ENCODE assay signal across 12 mouse cellular contexts in genomic region chr6:146343671-146344384, GRCm38 (mm10).
DNase-seq lines count a peak whose midpoint lies in the region; ATAC-seq and TF ChIP-seq lines count a peak whose summit lies in the region.
"Had no signal": no experiment of that assay in that cellular context is flagged by ENCODE, and none has a peak within 500 bp of the region (broad histone marks: within the 10 kb centered on the region; RNA-seq: fewer than 3 reads in every experiment).

No protein-coding gene starts in this region.

- no peaks in the 10 kb centered on the region for H3K9me3 ChIP-seq in midbrain, embryonic 11.5 days (ENCODE audit: control insufficient read depth, low read length)
- H3K9me3 ChIP-seq in midbrain, embryonic 13.5 days = no peaks in the 10 kb centered on the region
- H3K9me3 ChIP-seq in embryonic facial prominence, embryonic 15.5 days (replicated peaks) = no peaks in the 10 kb centered on the region
- H3K9me3 ChIP-seq: midbrain, embryonic 12.5 days had no signal

- TF ChIP-seq CTCF in gastrocnemius, adult 2 months (IDR thresholded peaks at IDR 0.05) = no peak

- no peak for ATAC-seq in midbrain, embryonic 11.5 days (ENCODE audit: low FRiP score)
- no peak for ATAC-seq in midbrain, embryonic 13.5 days
- no peak for ATAC-seq in embryonic facial prominence, embryonic 15.5 days (ENCODE audit: insufficient number of reproducible peaks, low FRiP score, low TSS enrichment, low read depth)

- H3K36me3 ChIP-seq in midbrain, embryonic 11.5 days (ENCODE audit: control insufficient read depth, insufficient read depth, low read length) = no peaks in the 10 kb centered on the region
- no peaks in the 10 kb centered on the region for H3K36me3 ChIP-seq in midbrain, embryonic 13.5 days
- H3K36me3 ChIP-seq in embryonic facial prominence, embryonic 15.5 days = no peaks in the 10 kb centered on the region
- H3K36me3 ChIP-seq: midbrain, embryonic 12.5 days had no signal

- WGBS in midbrain, embryonic 11.5 days = 36% methylated on average over 10 of the region's 10 CpGs
- WGBS in midbrain, embryonic 13.5 days = 38% methylated on average over 10 of the region's 10 CpGs
- WGBS in embryonic facial prominence, embryonic 15.5 days = 49% methylated on average over 10 of the region's 10 CpGs

- peak overlapping the region; percentile 44 for H3K27ac ChIP-seq in gastrocnemius, adult 2 months
- no peak overlapping the region for H3K27ac ChIP-seq in midbrain, embryonic 11.5 days (ENCODE audit: low read depth, low read length)
- H3K27ac ChIP-seq in midbrain, embryonic 13.5 days = no peak overlapping the region
- H3K27ac ChIP-seq in embryonic facial prominence, embryonic 15.5 days (replicated peaks) = peak overlapping the region; percentile 36; the same call in 1 of the 2 replicates
- H3K27ac ChIP-seq: kidney, postnatal 0 days; midbrain, embryonic 12.5 days had no signal

- no peak overlapping the region for H3K4me3 ChIP-seq in gastrocnemius, adult 2 months
- no peak overlapping the region for H3K4me3 ChIP-seq in midbrain, embryonic 11.5 days (ENCODE audit: low read depth, low read length)
- no peak overlapping the region for H3K4me3 ChIP-seq in midbrain, embryonic 13.5 days (replicated peaks)
- H3K4me3 ChIP-seq in embryonic facial prominence, embryonic 15.5 days (replicated peaks) = no peak overlapping the region
- H3K4me3 ChIP-seq: midbrain, embryonic 12.5 days had no signal

- intact Hi-C loops in gastrocnemius, adult 2 months (cut with DNase I) = loop anchor here (5.0 kb wide), 2 partner anchors 57 to 512 kb away; no protein-coding TSS in a partner anchor

- H3K4me2 ChIP-seq in midbrain, embryonic 11.5 days = no peak overlapping the region
- H3K4me2 ChIP-seq in midbrain, embryonic 13.5 days (replicated peaks) = no peak overlapping the region
- H3K4me2 ChIP-seq in embryonic facial prominence, embryonic 15.5 days (replicated peaks) = no peak overlapping the region
- H3K4me2 ChIP-seq: heart, embryonic 11.5 days; midbrain, embryonic 12.5 days had no signal

- peaks cover 3% of the 10 kb centered on the region; the same call in 1 of the 2 replicates for H3K4me1 ChIP-seq in midbrain, embryonic 11.5 days (ENCODE audit: control insufficient read depth, insufficient read depth, low read length)
- peaks cover 16% of the 10 kb centered on the region for H3K4me1 ChIP-seq in midbrain, embryonic 13.5 days (replicated peaks)
- peaks cover 14% of the 10 kb centered on the region for H3K4me1 ChIP-seq in embryonic facial prominence, embryonic 15.5 days

- no peaks in the 10 kb centered on the region for H3K27me3 ChIP-seq in midbrain, embryonic 11.5 days (ENCODE audit: control insufficient read depth, insufficient read depth, low read length)
- H3K27me3 ChIP-seq in midbrain, embryonic 13.5 days = no peaks in the 10 kb centered on the region
- no peaks in the 10 kb centered on the region for H3K27me3 ChIP-seq in embryonic facial prominence, embryonic 15.5 days
- H3K27me3 ChIP-seq: midbrain, embryonic 12.5 days had no signal

- DNase-seq in gastrocnemius, adult 2 months = no peak
- DNase-seq in gastrocnemius, adult 8-10 months (ENCODE audit: low spot score in 2 of 2) = no peak
- peak; percentile 81 for DNase-seq in midbrain, embryonic 11.5 days (ENCODE audit: low spot score, missing footprints)
- no peak for DNase-seq in layer of hippocampus, postnatal 25 days (ENCODE audit: extremely low spot score in 1 of 2, low spot score in 1 of 2)
- DNase-seq in frontal cortex, postnatal 10 days (ENCODE audit: low spot score in 2 of 2) = no peak
- no peak for DNase-seq in lung, postnatal 25 days (ENCODE audit: low spot score)
- DNase-seq: thymus, adult 18-20 months had no signal

- no peak overlapping the region for H3K9ac ChIP-seq in midbrain, embryonic 11.5 days (ENCODE audit: low read length)
- H3K9ac ChIP-seq in midbrain, embryonic 13.5 days (replicated peaks) = no peak overlapping the region
- H3K9ac ChIP-seq in embryonic facial prominence, embryonic 15.5 days = no peak overlapping the region
- H3K9ac ChIP-seq: midbrain, embryonic 12.5 days had no signal

Comparison
In these comparisons a context has a peak if more than half of its experiments do, and no peak if none do; other contexts are left out.
1. H3K27ac ChIP-seq: peak in gastrocnemius, adult 2 months (single experiment) and embryonic facial prominence, embryonic 15.5 days (single experiment); none in midbrain, embryonic 11.5 days (single experiment) and midbrain, embryonic 13.5 days (single experiment).